Mouse (Mus musculus): ENCODE data around the gene Vnn1. TPM values are rescaled to one million over a fixed set of nuclear protein-coding genes. Genes with fewer than 3 reads are reported as not detected.

Vnn1 gene
- total and polyA plus RNA-seq, 3 experiments: not detected

DNA sequence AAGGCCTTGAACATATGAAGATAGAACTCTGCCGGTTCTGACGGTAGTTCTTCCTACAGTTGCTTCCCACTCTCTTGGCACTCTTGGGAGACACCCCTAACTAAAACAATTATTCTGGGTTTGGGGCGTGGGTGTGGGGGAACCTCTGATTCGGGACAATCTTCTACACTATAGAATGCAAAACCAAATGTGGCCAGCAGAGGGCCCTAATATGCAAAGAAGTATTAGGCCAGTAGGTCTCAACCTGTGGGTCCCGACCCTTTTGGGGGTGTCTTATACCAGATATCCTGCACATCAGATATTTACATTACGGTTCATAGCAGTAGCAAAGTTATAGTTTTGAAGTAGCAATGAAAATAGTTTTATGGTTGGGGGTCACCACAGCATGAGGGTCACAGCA, 13.8 kb upstream of the Vnn1 start:
- peaks cover 2% of the 10 kb centered on the region for H3K9me3 ChIP-seq (replicated peaks; ENCODE audit: low read length)
- TF ChIP-seq SMC3 (IDR thresholded peaks at IDR 0.05; ENCODE audit: low read depth, low read length) (peak; percentile 55), RAD21 (IDR thresholded peaks at IDR 0.05; ENCODE audit: low read depth, low read length) (peak; percentile 11), MAX (IDR thresholded peaks at IDR 0.05; ENCODE audit: low read length) (no peak), CTCF (conservative IDR thresholded peaks at IDR 0.05 in 1 of 2, IDR thresholded peaks at IDR 0.05 in 1 of 2; ENCODE audit: low read depth in 2 of 2, low read length in 2 of 2) (peak in 1 of 2 experiments; percentile 62; a peak in 3 of 4 replicates)
- H3K36me3 ChIP-seq (replicated peaks in 1 of 2; ENCODE audit: control insufficient read depth in 1 of 2, insufficient read depth in 1 of 2, low read length in 1 of 2): no peaks in the 10 kb centered on the region
- no peak overlapping the region for H3K4me3 ChIP-seq (replicated peaks in 1 of 3; ENCODE audit: low read depth in 2 of 3, low read length in 2 of 3, poor library complexity in 1 of 3)
- H3K4me1 ChIP-seq (ENCODE audit: control insufficient read depth in 1 of 2, insufficient read depth in 2 of 2): no peaks in the 10 kb centered on the region
- in situ Hi-C loops (cut with MboI; ENCODE audit: low pct_ligation_motif_present, low pct_unique_long_range_greater_than_20kb, low sequenced_read_pairs): no loop called here
- dilution Hi-C loops (cut with MboI; ENCODE audit: extremely low pct_ligation_motif_present, extremely low pct_unique_long_range_greater_than_20kb, low sequenced_read_pairs): no loop called here
- H3K9ac ChIP-seq (ENCODE audit: insufficient read depth, low read depth): no peak overlapping the region
- H3K4me2 ChIP-seq (ENCODE audit: insufficient read depth, low read depth, poor library complexity, severe bottlenecking): no peak overlapping the region
- H3K79me2 ChIP-seq (replicated peaks; ENCODE audit: control insufficient read depth, extremely low read depth, insufficient read depth, poor library complexity, severe bottlenecking): no peaks in the 10 kb centered on the region
- no peak overlapping the region for H3K27ac ChIP-seq (ENCODE audit: insufficient read depth, low read depth)
- no peaks in the 10 kb centered on the region for H3K27me3 ChIP-seq (replicated peaks)
- DNase-seq (ENCODE audit: extremely low read depth): peak; percentile 24

DNA sequence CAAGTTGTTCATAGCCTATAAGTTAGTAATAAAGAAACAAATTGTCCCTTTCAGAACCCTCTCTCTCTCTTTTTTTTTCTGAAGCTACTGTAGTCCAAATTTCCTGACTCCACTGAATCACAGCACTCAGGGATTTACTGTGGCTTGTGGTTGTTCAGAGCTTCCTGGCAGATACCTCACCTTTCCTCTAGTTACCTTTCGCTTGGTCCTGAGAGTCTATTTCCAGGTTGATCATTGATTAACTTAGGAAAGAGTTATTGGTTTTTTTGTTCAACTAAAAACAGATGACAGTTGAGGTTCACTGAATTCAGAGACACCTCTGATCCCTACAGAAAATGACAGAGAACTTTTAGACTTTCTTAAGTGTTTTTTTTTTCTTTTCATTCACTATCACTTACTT, 9.6 kb upstream of the Vnn1 start:
- Histone ChIP-seq H3K9ac (ENCODE audit: insufficient read depth, low read depth) (no peak overlapping the region), H3K36me3 (replicated peaks in 1 of 2; ENCODE audit: control insufficient read depth in 1 of 2, insufficient read depth in 1 of 2, low read length in 1 of 2) (no peaks in the 10 kb centered on the region), H3K79me2 (replicated peaks; ENCODE audit: control insufficient read depth, extremely low read depth, insufficient read depth, poor library complexity, severe bottlenecking) (no peaks in the 10 kb centered on the region), H3K4me3 (replicated peaks in 1 of 3; ENCODE audit: low read depth in 2 of 3, low read length in 2 of 3, poor library complexity in 1 of 3) (no peak overlapping the region), H3K27ac (ENCODE audit: insufficient read depth, low read depth) (no peak overlapping the region), H3K4me2 (ENCODE audit: insufficient read depth, low read depth, poor library complexity, severe bottlenecking) (no peak overlapping the region), H3K27me3 (replicated peaks) (no peaks in the 10 kb centered on the region), H3K4me1 (ENCODE audit: control insufficient read depth in 1 of 2, insufficient read depth in 2 of 2) (no peaks in the 10 kb centered on the region), H3K9me3 (replicated peaks; ENCODE audit: low read length) (peaks cover 3% of the 10 kb centered on the region)
- in situ Hi-C loops (cut with MboI; ENCODE audit: low pct_ligation_motif_present, low pct_unique_long_range_greater_than_20kb, low sequenced_read_pairs): no loop called here
- dilution Hi-C loops (cut with MboI; ENCODE audit: extremely low pct_ligation_motif_present, extremely low pct_unique_long_range_greater_than_20kb, low sequenced_read_pairs): no loop called here
- TF ChIP-seq ZMIZ1 (IDR thresholded peaks at IDR 0.05; ENCODE audit: low read depth, low read length) (no peak), RCOR1 (conservative IDR thresholded peaks at IDR 0.05; ENCODE audit: low read depth, low read length) (no peak), MXI1 (IDR thresholded peaks at IDR 0.05; ENCODE audit: low read depth, low read length) (no peak), POLR2A (IDR thresholded peaks at IDR 0.05; ENCODE audit: low read depth, low read length) (no peak), CTCF (conservative IDR thresholded peaks at IDR 0.05 in 1 of 2, IDR thresholded peaks at IDR 0.05 in 1 of 2; ENCODE audit: low read depth in 2 of 2, low read length in 2 of 2) (no peak), MAZ (IDR thresholded peaks at IDR 0.05; ENCODE audit: low read depth, low read length) (no peak), NRF1 (IDR thresholded peaks at IDR 0.05; ENCODE audit: low read depth, low read length) (no peak), UBTF (IDR thresholded peaks at IDR 0.05; ENCODE audit: low read depth, low read length) (no peak), POLR2AphosphoS2 (IDR thresholded peaks at IDR 0.05; ENCODE audit: low read depth, low read length) (no peak), KAT2A (IDR thresholded peaks at IDR 0.05; ENCODE audit: insufficient replicate concordance, low read length) (no peak), IRF4 (IDR thresholded peaks at IDR 0.05; ENCODE audit: low read depth, low read length) (no peak), ETS1 (conservative IDR thresholded peaks at IDR 0.05; ENCODE audit: low read depth, low read length) (no peak), NELFE (IDR thresholded peaks at IDR 0.05; ENCODE audit: low read depth, low read length) (no peak), ZNF384 (IDR thresholded peaks at IDR 0.05; ENCODE audit: low read depth, low read length) (no peak), PAX5 (IDR thresholded peaks at IDR 0.05; ENCODE audit: low read length) (no peak), E2F4 (IDR thresholded peaks at IDR 0.05; ENCODE audit: insufficient replicate concordance, low read depth, low read length) (no peak), JUN (IDR thresholded peaks at IDR 0.05; ENCODE audit: insufficient read depth, low read depth, low read length) (no peak)
- DNase-seq (ENCODE audit: extremely low read depth): no peak

Measured in CH12.LX (cell line).